Mouse (Mus musculus) liver, embryonic 12.5 days (tissue): ENCODE measurements around the gene Wnt8b. TPM values are rescaled to one million over a fixed set of nuclear protein-coding genes. Genes with fewer than 3 reads are reported as not detected.

Experiments
- ATAC-seq: fragments of 200-750 bp; cut with Nextera tagmentation; 2 replicates; pipeline ENCODE4 v1.8.0; 2017; ENCODE audit warnings: moderate number of reproducible peaks, mild to moderate bottlenecking, moderate library complexity
- H3K27ac ChIP-seq: fragments of 300-500 bp; sonication (generic); 2 replicates; pipeline ENCODE4 v1.5.1; 2016; ENCODE audit warnings: mild to moderate bottlenecking
- H3K27me3 ChIP-seq: fragments of 300-500 bp; sonication (generic); replicated peaks from 2 replicates; pipeline ENCODE4 v1.6.1; 2016; ENCODE audit warnings: mild to moderate bottlenecking, moderate library complexity
- H3K36me3 ChIP-seq: fragments of 300-500 bp; sonication (generic); 2 replicates; pipeline ENCODE4 v1.6.1; 2016; ENCODE audit warnings: mild to moderate bottlenecking, moderate library complexity
- H3K4me1 ChIP-seq: fragments of 300-500 bp; sonication (generic); 2 replicates; pipeline ENCODE4 v1.6.1; 2016
- H3K4me2 ChIP-seq: fragments of 300-500 bp; sonication (generic); 2 replicates; pipeline ENCODE4 v1.6.1; 2016; ENCODE audit warnings: mild to moderate bottlenecking, moderate library complexity
- H3K4me3 ChIP-seq: fragments of 300-500 bp; sonication (generic); 2 replicates; pipeline ENCODE4 v1.5.1; 2016; ENCODE audit warnings: mild to moderate bottlenecking, moderate library complexity
- H3K9ac ChIP-seq: fragments of 300-500 bp; sonication (generic); 2 replicates; pipeline ENCODE4 v1.6.1; 2016; ENCODE audit warnings: mild to moderate bottlenecking, moderate library complexity
- H3K9me3 ChIP-seq: fragments of 300-500 bp; sonication (generic); replicated peaks from 2 replicates; pipeline ENCODE4 v1.6.1; 2016; ENCODE audit warnings: mild to moderate bottlenecking, moderate library complexity
- WGBS: fragments of 180-500 bp; shearing (Covaris S2); methylation state at CpG from one replicate; pipeline ENCODE4 v1.1.7; 2016; ENCODE audit not compliant: insufficient replicate concordance; 5-methylcytosine and 5-hydroxymethylcytosine counted together
- polyA plus RNA-seq: library from polyadenylated mRNA; unstranded; fragments of >200 nt; fragmentation: Nextera tagmentation; extraction: Ambion mirVana; gene quantifications from 2 replicates; pipeline ENCODE4 v1.2.1, GENCODE M21; 2016

The Wnt8b gene
- polyA plus RNA-seq, 1 experiment from 2014 or later, result not detected

- H3K27me3 ChIP-seq, result peaks cover 98% of the 10 kb centered on the region
- WGBS, result 22% methylated on average over 11 of the region's 11 CpGs
- H3K36me3 ChIP-seq, result no peaks in the 10 kb centered on the region
- no peak for ATAC-seq
- H3K9ac ChIP-seq, result no peak overlapping the region
- H3K9me3 ChIP-seq, result no peaks in the 10 kb centered on the region
- no peak overlapping the region for H3K4me2 ChIP-seq
- no peak overlapping the region for H3K4me3 ChIP-seq
- H3K4me1 ChIP-seq, result no peaks in the 10 kb centered on the region
- no peak overlapping the region for H3K27ac ChIP-seq
These were observed 20.0 kb downstream of the Wnt8b start for GRCm38 (mm10) chr19:44513054-44513833.

GRCm38 (mm10) chr19:44513921-44514482 lies 20.7 kb downstream of the Wnt8b start:
- Histone ChIP-seq H3K27me3 (peaks cover 100% of the 10 kb centered on the region), H3K9ac (no peak overlapping the region), H3K36me3 (no peaks in the 10 kb centered on the region), H3K9me3 (no peaks in the 10 kb centered on the region), H3K4me2 (no peak overlapping the region), H3K4me3 (no peak overlapping the region), H3K4me1 (no peaks in the 10 kb centered on the region), H3K27ac (no peak overlapping the region)
- ATAC-seq, result no peak
- WGBS, result 21% methylated on average over 7 of the region's 7 CpGs

GRCm38 (mm10) chr19:44514521-44515451 lies 21.5 kb downstream of the Wnt8b start:
- H3K27ac ChIP-seq, result no peak overlapping the region
- H3K4me3 ChIP-seq, result no peak overlapping the region
- H3K9me3 ChIP-seq, result no peaks in the 10 kb centered on the region
- peaks cover 96% of the 10 kb centered on the region for H3K27me3 ChIP-seq
- no peak overlapping the region for H3K9ac ChIP-seq
- H3K4me1 ChIP-seq, result no peaks in the 10 kb centered on the region
- no peak for ATAC-seq
- H3K4me2 ChIP-seq, result no peak overlapping the region
- 19% methylated on average over 14 of the region's 14 CpGs for WGBS
- H3K36me3 ChIP-seq, result no peaks in the 10 kb centered on the region

GRCm38 (mm10) chr19:44515769-44516168 lies 22.5 kb downstream of the Wnt8b start:
- no peak overlapping the region for H3K4me2 ChIP-seq
- H3K9ac ChIP-seq, result no peak overlapping the region
- 35% methylated on average over 6 of the region's 6 CpGs for WGBS
- H3K4me1 ChIP-seq, result no peaks in the 10 kb centered on the region
- H3K9me3 ChIP-seq, result no peaks in the 10 kb centered on the region
- ATAC-seq, result no peak
- no peak overlapping the region for H3K27ac ChIP-seq
- H3K27me3 ChIP-seq, result peaks cover 86% of the 10 kb centered on the region
- H3K4me3 ChIP-seq, result no peak overlapping the region
- H3K36me3 ChIP-seq, result no peaks in the 10 kb centered on the region

- Histone ChIP-seq H3K27ac (no peak overlapping the region), H3K9ac (no peak overlapping the region), H3K4me3 (no peak overlapping the region), H3K27me3 (peaks cover 62% of the 10 kb centered on the region), H3K4me2 (no peak overlapping the region), H3K9me3 (no peaks in the 10 kb centered on the region), H3K4me1 (no peaks in the 10 kb centered on the region), H3K36me3 (no peaks in the 10 kb centered on the region)
- no peak for ATAC-seq
- WGBS, result 52% methylated on average over 12 of the region's 12 CpGs
These were observed 24.9 kb downstream of the Wnt8b start for GRCm38 (mm10) chr19:44517996-44518768.

GRCm38 (mm10) chr19:44519152-44519551 lies 25.9 kb downstream of the Wnt8b start:
- no peak for ATAC-seq
- H3K27ac ChIP-seq, result no peak overlapping the region
- H3K27me3 ChIP-seq, result peaks cover 53% of the 10 kb centered on the region
- no peaks in the 10 kb centered on the region for H3K4me1 ChIP-seq
- no peak overlapping the region for H3K9ac ChIP-seq
- H3K9me3 ChIP-seq, result no peaks in the 10 kb centered on the region
- no peak overlapping the region for H3K4me2 ChIP-seq
- no peak overlapping the region for H3K4me3 ChIP-seq
- 27% methylated on average over 7 of the region's 7 CpGs for WGBS
- H3K36me3 ChIP-seq, result no peaks in the 10 kb centered on the region

- Histone ChIP-seq H3K27ac (no peak overlapping the region), H3K36me3 (no peaks in the 10 kb centered on the region), H3K9ac (no peak overlapping the region), H3K27me3 (no peaks in the 10 kb centered on the region), H3K9me3 (no peaks in the 10 kb centered on the region), H3K4me3 (no peak overlapping the region), H3K4me2 (no peak overlapping the region), H3K4me1 (no peaks in the 10 kb centered on the region)
- 49% methylated on average over 9 of the region's 9 CpGs for WGBS
- no peak for ATAC-seq
These were observed 32.4 kb downstream of the Wnt8b start for GRCm38 (mm10) chr19:44525551-44526205.

GRCm38 (mm10) chr19:44530018-44530417 lies 36.7 kb downstream of the Wnt8b start:
- no peaks in the 10 kb centered on the region for H3K4me1 ChIP-seq
- ATAC-seq, result no peak
- H3K4me2 ChIP-seq, result no peak overlapping the region
- H3K36me3 ChIP-seq, result no peaks in the 10 kb centered on the region
- no peaks in the 10 kb centered on the region for H3K9me3 ChIP-seq
- H3K4me3 ChIP-seq, result no peak overlapping the region
- no peak overlapping the region for H3K27ac ChIP-seq
- 0 out of 2 replicates have a peak, but pooled peaks cover 10% of the 10 kb centered on the region for H3K27me3 ChIP-seq
- 74% methylated on average over 6 of the region's 6 CpGs for WGBS
- H3K9ac ChIP-seq, result no peak overlapping the region

GRCm38 (mm10) chr19:44535376-44535775 lies 42.1 kb downstream of the Wnt8b start:
- Histone ChIP-seq H3K4me1 (no peaks in the 10 kb centered on the region), H3K36me3 (no peaks in the 10 kb centered on the region), H3K4me2 (no peak overlapping the region), H3K27me3 (0 out of 2 replicates have a peak, but pooled peaks cover 10% of the 10 kb centered on the region), H3K9ac (no peak overlapping the region), H3K9me3 (0 out of 2 replicates have a peak, but pooled peaks cover 4% of the 10 kb centered on the region), H3K27ac (no peak overlapping the region), H3K4me3 (no peak overlapping the region)
- ATAC-seq, result no peak
- WGBS, result 36% methylated on average over 3 of the region's 3 CpGs

GRCm38 (mm10) chr19:44537416-44537815 lies 44.1 kb downstream of the Wnt8b start:
- ATAC-seq, result no peak
- no peak overlapping the region for H3K4me3 ChIP-seq
- no peak overlapping the region for H3K4me2 ChIP-seq
- 0 out of 2 replicates have a peak, but pooled peaks cover 14% of the 10 kb centered on the region for H3K9me3 ChIP-seq
- H3K4me1 ChIP-seq, result no peaks in the 10 kb centered on the region
- no peaks in the 10 kb centered on the region for H3K36me3 ChIP-seq
- no peak overlapping the region for H3K27ac ChIP-seq
- H3K27me3 ChIP-seq, result 0 out of 2 replicates have a peak, but pooled peaks cover 1% of the 10 kb centered on the region
- WGBS, result 69% methylated on average over 8 of the region's 8 CpGs
- no peak overlapping the region for H3K9ac ChIP-seq

GRCm38 (mm10) chr19:44542694-44543178 lies 49.5 kb downstream of the Wnt8b start:
- Histone ChIP-seq H3K4me1 (peaks cover 22% of the 10 kb centered on the region), H3K36me3 (peaks cover 2% of the 10 kb centered on the region), H3K27me3 (peaks cover 13% of the 10 kb centered on the region), H3K9me3 (0 out of 2 replicates have a peak, but pooled peaks cover 14% of the 10 kb centered on the region), H3K4me2 (no peak overlapping the region), H3K27ac (no peak overlapping the region), H3K9ac (no peak overlapping the region), H3K4me3 (no peak overlapping the region)
- WGBS, result 69% methylated on average over 8 of the region's 8 CpGs
- ATAC-seq, result no peak
